Mouse (Mus musculus) cortical plate, adult 2 months (tissue): ENCODE measurements around the gene Teddm1a.

Experiments
- CTCF ChIP-seq: fragments of 200-500 bp; IDR thresholded peaks from 2 replicates; pipeline ENCODE4 v1.5.1; 2011; ENCODE audit warnings: mild to moderate bottlenecking, control low read depth, low read length; ENCODE audit not compliant: insufficient read depth; ENCODE audit errors: extremely low read depth
- POLR2A ChIP-seq: fragments of 200-500 bp; IDR thresholded peaks from 2 replicates; pipeline ENCODE4 v1.6.1; 2011; ENCODE audit warnings: mild to moderate bottlenecking, low read length, control low read depth; ENCODE audit not compliant: insufficient read depth; ENCODE audit errors: extremely low read depth

DNA sequence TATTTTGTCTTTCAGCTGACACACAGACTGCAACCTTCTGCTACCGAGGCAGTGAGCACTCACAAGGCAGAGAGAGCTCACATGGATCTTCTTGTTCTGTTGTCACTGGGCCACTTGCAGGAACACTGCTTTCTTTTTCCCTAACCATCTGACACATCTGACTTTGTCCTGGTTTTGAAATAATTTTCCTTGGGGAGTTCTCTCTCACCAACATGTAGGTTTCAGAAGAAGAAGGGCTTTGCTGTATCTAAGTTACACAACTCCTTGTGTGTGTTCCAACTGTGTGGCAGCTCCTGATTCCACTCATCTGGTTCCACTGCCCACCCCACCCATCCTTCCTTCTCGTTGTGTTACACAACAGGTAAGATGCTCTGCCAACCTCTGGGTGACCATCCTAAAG, 2.2 kb downstream of the Teddm1a start:
- no peak for TF ChIP-seq CTCF
- no peak for TF ChIP-seq POLR2A
